Mouse (Mus musculus) heart, postnatal 10 days (tissue): ENCODE data around the gene F13a1. TPM values are rescaled to one million over a fixed set of nuclear protein-coding genes. Genes with fewer than 3 reads are reported as not detected.

Experiments used
- DNase-seq, 2 experiments: peaks; one replicate each; pipeline ENCODE4 v3.0.0; 2021
- intact Hi-C: fragments of 180-260 bp; cut with DNase I; formaldehyde crosslinking; loops from one replicate; pipeline ENCODE4 v1.15.1; 2025
- total RNA-seq, 2 experiments: library from RNA; stranded (reverse); gene quantifications; 2 replicates each; pipeline ENCODE4 v1.2.3; 2021

Gene F13a1
- total RNA-seq, 2 experiments from 2014 or later, result 14.4 to 18.8 TPM

DNA sequence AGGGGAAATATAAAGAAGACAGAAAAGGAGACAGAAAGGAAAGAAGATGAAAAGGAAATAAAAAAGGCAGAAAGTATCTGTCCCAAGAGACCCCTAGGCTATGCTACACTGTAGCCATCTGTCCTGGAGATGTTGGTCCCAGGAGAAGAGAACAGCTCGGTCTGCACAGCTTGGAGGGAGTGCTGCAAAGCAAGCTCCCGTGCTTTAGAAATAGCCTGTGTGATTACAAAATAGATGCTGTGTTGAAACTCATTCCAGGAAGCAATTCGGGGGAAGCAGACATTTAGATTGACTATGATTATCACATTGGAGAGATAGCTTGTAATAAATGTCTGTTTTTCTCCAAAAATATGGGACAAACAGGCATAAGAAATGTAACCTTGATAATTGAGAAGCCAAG is 91.0 kb downstream of the F13a1 start:
- no peak for DNase-seq
- intact Hi-C loops, result no loop called here

GRCm38 (mm10) chr13:36954937-36955336 is 95.1 kb downstream of the F13a1 start:
- DNase-seq, result no peak
- intact Hi-C loops, result no loop called here

GRCm38 (mm10) chr13:36953676-36954075 is 96.4 kb downstream of the F13a1 start:
- intact Hi-C loops, result no loop called here

GRCm38 (mm10) chr13:36941891-36942290 is 108.2 kb downstream of the F13a1 start:
- no peak for DNase-seq
- intact Hi-C loops, result no loop called here

More at GRCm38 (mm10) chr13:36953676-36954075, 96.4 kb downstream of the F13a1 start:
- DNase-seq, result no peak

DNA sequence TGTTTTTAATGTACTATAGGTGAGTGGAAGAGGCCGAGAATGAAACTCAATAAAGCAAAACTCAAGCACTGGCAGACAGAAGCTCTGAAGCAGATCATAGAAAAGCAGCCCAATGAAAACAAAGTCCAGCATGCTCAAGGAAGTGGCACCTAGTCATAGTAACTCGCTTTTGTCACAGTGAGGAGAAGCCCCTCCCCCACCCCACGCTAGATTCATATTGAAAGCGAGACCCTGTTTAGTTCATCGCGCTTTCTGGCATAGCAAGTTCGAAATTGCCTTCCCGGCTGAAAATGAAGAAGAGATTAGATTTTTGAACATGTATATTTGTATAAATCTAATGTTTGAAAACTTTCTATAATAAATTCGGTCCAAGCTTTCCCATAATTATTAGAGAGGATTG is 118.0 kb downstream of the F13a1 start:
- intact Hi-C loops, result no loop called here
- DNase-seq, result no peak

GRCm38 (mm10) chr13:36919737-36920136 is 130.3 kb downstream of the F13a1 start:
- intact Hi-C loops, result no loop called here
- no peak for DNase-seq

GRCm38 (mm10) chr13:36903885-36904284 is 146.2 kb downstream of the F13a1 start:
- no peak for DNase-seq
- intact Hi-C loops, result no loop called here

DNA sequence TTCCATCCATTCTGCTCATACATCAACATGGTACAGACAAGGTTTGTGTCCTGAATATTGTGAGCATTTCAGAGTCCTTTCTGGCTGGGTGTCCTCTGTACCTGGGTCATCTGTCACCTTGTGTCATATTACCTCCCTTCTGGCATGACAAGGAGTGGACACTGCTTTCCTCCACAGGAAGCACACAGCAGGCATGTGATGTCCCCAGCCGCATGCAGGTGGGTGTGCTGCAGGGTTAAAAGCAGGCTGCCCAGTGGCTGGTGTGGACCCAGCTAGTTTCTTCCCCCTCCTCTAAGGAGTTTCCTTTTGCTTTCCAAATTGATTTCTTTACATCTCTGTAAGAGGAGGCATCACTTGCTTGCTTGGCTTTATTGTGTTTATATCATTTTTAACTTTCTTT is 146.6 kb downstream of the F13a1 start:
- no peak for DNase-seq
- intact Hi-C loops, result no loop called here

DNA sequence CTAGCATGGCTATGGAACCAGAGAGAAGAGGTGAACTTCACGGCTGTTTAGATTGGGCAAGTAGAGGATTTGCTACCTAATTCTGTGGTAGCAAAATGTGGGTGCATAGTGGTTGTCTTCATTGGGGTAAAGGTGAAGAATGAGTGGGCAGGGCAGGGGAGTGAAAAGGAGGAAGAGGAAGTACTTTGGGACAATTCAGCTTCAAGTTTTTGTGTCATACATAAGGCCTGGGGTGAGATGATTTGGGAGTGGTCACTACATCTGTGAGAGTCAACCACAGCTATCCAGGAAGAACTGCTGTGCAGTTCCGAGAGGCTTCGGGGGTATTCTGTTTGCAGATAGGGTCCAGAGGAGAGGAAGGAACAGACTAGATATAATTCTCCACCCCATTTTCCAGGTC is 148.4 kb downstream of the F13a1 start:
- intact Hi-C loops, result no loop called here
- DNase-seq, result no peak

DNA sequence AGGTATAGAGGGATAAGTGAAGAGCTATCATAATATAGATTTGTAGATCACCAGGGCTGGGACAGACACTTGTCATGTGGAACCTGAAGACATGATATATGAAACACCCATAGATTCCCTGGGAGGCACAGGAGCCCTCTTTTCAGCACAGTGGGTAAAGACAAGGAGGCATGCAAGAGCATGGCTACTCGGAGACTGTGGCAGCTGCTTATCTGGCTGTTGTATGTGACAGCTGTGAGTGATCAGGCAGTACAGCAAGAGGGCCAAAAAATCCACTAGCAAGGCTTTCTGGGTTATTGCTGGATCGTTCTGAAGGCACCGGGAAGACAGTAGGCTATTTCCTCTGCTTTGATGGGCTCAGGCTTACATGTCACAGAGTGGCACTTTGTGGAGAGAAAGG is 149.0 kb downstream of the F13a1 start:
- intact Hi-C loops, result no loop called here
- no peak for DNase-seq

DNA sequence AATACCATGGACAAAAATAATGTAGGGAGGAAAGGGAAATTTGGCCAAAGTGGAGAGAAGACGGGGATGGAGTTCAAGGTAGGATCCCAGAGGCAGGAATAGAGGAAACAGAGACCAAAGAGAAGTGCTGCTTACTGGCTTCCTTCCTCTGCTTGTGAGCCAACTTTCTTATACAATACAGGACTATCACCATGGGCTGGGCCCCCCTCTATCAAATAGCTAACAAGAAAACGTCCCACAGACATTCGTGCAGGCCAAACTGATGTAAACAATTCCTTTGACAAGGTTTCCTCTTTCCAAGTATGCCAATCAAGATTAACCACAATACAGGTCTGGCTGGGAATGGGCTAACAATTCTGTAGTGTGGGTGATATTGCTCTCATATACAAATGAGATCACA is 154.0 kb downstream of the F13a1 start:
- intact Hi-C loops, result no loop called here
- DNase-seq, result no peak

DNA sequence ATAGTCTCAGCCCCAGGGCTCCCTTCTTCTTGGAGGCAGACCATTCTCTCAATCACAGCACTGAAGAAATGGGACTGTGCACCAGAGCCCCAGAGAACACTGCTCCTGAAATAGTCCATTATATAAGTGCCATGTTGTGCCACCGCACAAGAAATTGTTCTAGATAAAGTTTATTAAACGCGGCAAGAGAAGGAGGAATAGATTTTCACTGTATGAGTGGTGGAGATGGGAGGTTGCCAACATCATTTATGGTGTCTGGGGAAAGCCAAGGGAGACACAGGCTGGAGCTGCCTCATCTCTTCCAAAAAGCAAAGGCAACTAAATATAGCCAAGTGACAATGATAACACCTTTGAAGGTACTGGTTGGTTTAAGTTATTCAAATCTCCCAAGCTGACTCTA is 156.3 kb downstream of the F13a1 start:
- DNase-seq, result no peak
- intact Hi-C loops, result no loop called here

DNA sequence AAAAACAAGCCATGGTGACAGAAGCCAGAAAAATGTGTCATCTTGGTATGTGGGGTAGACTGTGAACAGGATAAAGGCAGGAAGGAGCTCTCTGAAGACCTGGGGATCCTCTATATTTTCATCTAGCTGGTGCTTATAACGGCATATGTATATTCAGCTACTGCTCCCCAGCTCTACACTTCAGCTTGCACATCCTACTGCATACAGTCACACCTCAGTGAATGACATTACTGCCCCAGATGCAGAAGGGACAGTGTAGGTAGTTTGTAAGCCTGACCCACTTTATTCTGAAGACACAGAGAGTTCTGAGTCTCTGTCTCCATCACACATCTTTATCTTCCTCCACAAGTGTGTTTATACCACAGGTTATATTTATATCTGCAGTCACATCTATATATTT is 157.8 kb downstream of the F13a1 start:
- intact Hi-C loops, result no loop called here

DNA sequence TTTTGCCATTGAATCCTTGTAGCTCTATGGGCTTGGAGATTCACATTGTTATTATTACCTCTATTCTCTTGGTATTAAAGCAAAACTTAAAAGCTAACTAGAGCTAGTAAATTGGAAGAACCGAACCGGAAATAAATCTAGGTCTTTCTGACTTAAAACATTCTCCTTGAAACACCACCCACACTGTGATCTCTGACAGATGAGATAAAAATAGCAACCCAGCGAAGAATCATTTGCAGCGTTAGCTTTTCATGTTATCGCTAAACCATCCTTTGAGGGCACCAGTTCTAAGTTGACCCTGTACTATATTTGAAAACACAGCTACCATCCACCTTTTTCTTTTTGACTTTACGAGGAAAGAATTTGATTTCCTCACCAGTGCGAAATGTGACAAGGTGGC is 164.1 kb downstream of the F13a1 start:
- DNase-seq, result no peak
- intact Hi-C loops, result no loop called here

More for the DNA sequence above, 157.8 kb downstream of the F13a1 start:
- no peak for DNase-seq

DNA sequence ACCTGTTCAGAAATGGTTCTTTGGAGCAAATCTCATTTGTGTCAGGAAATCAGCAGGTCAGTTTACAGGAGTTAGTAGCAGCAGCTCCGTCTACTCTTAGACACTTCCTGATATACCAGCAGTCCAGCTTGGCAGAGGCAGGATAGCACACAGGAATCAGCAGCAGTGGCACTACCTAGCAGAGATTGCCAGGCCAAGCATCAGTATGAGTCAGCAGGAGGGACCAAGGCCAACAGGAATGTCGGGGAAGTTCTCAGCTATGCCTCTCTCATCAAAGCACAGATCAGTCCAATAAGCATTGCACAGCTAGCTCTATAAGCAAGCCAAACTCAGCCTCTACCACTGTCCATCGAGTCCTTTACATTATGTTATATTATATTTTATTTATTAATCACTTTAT is 210.9 kb downstream of the F13a1 start:
- DNase-seq, result no peak
- intact Hi-C loops, result no loop called here
